In the genomic region with DNA sequence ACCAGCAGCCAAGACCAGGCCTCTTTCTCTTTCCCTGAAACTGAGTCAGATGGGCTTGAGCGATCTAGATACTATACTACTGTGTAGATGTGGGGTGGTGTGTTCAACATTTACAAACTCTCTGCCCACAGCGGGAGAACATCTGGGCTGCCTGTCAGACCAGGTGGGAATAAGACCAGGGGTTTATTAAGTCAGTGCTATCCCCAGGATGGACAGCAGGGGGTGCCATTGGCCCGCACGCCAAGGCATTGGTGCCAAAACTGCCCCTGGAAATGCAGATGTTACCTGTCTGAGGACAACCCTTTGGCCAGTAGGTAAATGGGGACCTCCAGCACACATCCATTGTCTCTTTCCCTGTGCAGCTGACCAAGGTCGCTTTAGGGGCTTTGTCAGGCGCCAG, we compare ENCODE assay signal across 10 mouse cellular contexts. TPM values are rescaled to one million over a fixed set of nuclear protein-coding genes. Genes with fewer than 3 reads are reported as not detected.
DNase-seq lines count a peak whose midpoint lies in the region; ATAC-seq lines count a peak whose summit lies in the region.
"Had no signal": no experiment of that assay in that cellular context is flagged by ENCODE, and none has a peak within 500 bp of the region (broad histone marks: within the 10 kb centered on the region; RNA-seq: fewer than 3 reads in every experiment).

No protein-coding gene starts in this region.

- H3K36me3 ChIP-seq in neural tube, embryonic 15.5 days, result no peaks in the 10 kb centered on the region
- H3K36me3 ChIP-seq in forebrain, embryonic 13.5 days (ENCODE audit: poor library complexity, severe bottlenecking), result no peaks in the 10 kb centered on the region
- no peaks in the 10 kb centered on the region for H3K36me3 ChIP-seq in intestine, embryonic 15.5 days
- H3K36me3 ChIP-seq in liver, embryonic 12.5 days, result no peaks in the 10 kb centered on the region
- no peaks in the 10 kb centered on the region for H3K36me3 ChIP-seq in neural tube, embryonic 13.5 days
- H3K36me3 ChIP-seq: midbrain, embryonic 12.5 days had no signal

- no peak overlapping the region for H3K27ac ChIP-seq in neural tube, embryonic 15.5 days (replicated peaks)
- no peak overlapping the region for H3K27ac ChIP-seq in forebrain, embryonic 13.5 days
- H3K27ac ChIP-seq in intestine, embryonic 15.5 days, result no peak overlapping the region
- no peak overlapping the region for H3K27ac ChIP-seq in liver, embryonic 12.5 days
- no peak overlapping the region for H3K27ac ChIP-seq in neural tube, embryonic 13.5 days (replicated peaks)
- H3K27ac ChIP-seq: midbrain, embryonic 12.5 days had no signal

- no peak for ATAC-seq in neural tube, embryonic 15.5 days (ENCODE audit: low FRiP score)
- peak; percentile 39 for ATAC-seq in forebrain, embryonic 13.5 days
- ATAC-seq in intestine, embryonic 15.5 days, result peak; percentile 36
- peak; percentile 21; the same call in 1 of the 2 replicates for ATAC-seq in liver, embryonic 12.5 days
- peak; percentile 45; the same call in 1 of the 2 replicates for ATAC-seq in neural tube, embryonic 13.5 days (ENCODE audit: low read depth)

- peak; percentile 77 for DNase-seq in neural tube, embryonic 10.5 days (ENCODE audit: extremely low spot score, low spot score)
- peak; percentile 66 for DNase-seq in adrenal gland, postnatal 25 days
- peak; percentile 80 for DNase-seq in thymus, postnatal 25 days

- no peak overlapping the region for H3K4me3 ChIP-seq in neural tube, embryonic 15.5 days (replicated peaks)
- H3K4me3 ChIP-seq in forebrain, embryonic 13.5 days, result no peak overlapping the region
- H3K4me3 ChIP-seq in intestine, embryonic 15.5 days (replicated peaks), result no peak overlapping the region
- H3K4me3 ChIP-seq in liver, embryonic 12.5 days, result no peak overlapping the region
- H3K4me3 ChIP-seq in neural tube, embryonic 13.5 days, result no peak overlapping the region
- H3K4me3 ChIP-seq: erythroblast, embryonic 14.5 days; midbrain, embryonic 12.5 days had no signal

- H3K4me1 ChIP-seq in neural tube, embryonic 15.5 days, result 0 out of 2 replicates have a peak, but pooled peaks cover 5% of the 10 kb centered on the region
- peaks cover 13% of the 10 kb centered on the region for H3K4me1 ChIP-seq in forebrain, embryonic 13.5 days
- no peaks in the 10 kb centered on the region for H3K4me1 ChIP-seq in intestine, embryonic 15.5 days (replicated peaks)
- H3K4me1 ChIP-seq in liver, embryonic 12.5 days, result no peaks in the 10 kb centered on the region
- H3K4me1 ChIP-seq in neural tube, embryonic 13.5 days (replicated peaks), result peaks cover 12% of the 10 kb centered on the region

- peaks cover 7% of the 10 kb centered on the region; the same call in 1 of the 2 replicates for H3K27me3 ChIP-seq in neural tube, embryonic 15.5 days (replicated peaks)
- H3K27me3 ChIP-seq in forebrain, embryonic 13.5 days, result no peaks in the 10 kb centered on the region
- H3K27me3 ChIP-seq in intestine, embryonic 15.5 days (replicated peaks), result no peaks in the 10 kb centered on the region
- H3K27me3 ChIP-seq in liver, embryonic 12.5 days (replicated peaks), result peaks cover 57% of the 10 kb centered on the region
- 0 out of 2 replicates have a peak, but pooled peaks cover 12% of the 10 kb centered on the region for H3K27me3 ChIP-seq in neural tube, embryonic 13.5 days
- H3K27me3 ChIP-seq: midbrain, embryonic 12.5 days had no signal

- WGBS in neural tube, embryonic 15.5 days, result 22% methylated on average over 6 of the region's 6 CpGs
- WGBS in forebrain, embryonic 13.5 days, result 15% methylated on average over 6 of the region's 6 CpGs
- 21% methylated on average over 6 of the region's 6 CpGs for WGBS in intestine, embryonic 15.5 days
- WGBS in liver, embryonic 12.5 days (ENCODE audit: insufficient replicate concordance), result 10% methylated on average over 6 of the region's 6 CpGs
- WGBS in neural tube, embryonic 13.5 days, result 14% methylated on average over 6 of the region's 6 CpGs

- H3K9ac ChIP-seq in neural tube, embryonic 15.5 days (replicated peaks), result no peak overlapping the region
- no peak overlapping the region for H3K9ac ChIP-seq in forebrain, embryonic 13.5 days
- H3K9ac ChIP-seq in intestine, embryonic 15.5 days, result no peak overlapping the region
- no peak overlapping the region for H3K9ac ChIP-seq in liver, embryonic 12.5 days
- no peak overlapping the region for H3K9ac ChIP-seq in neural tube, embryonic 13.5 days
- H3K9ac ChIP-seq: midbrain, embryonic 12.5 days had no signal

- H3K9me3 ChIP-seq in neural tube, embryonic 15.5 days (replicated peaks), result no peaks in the 10 kb centered on the region
- H3K9me3 ChIP-seq in forebrain, embryonic 13.5 days (replicated peaks), result no peaks in the 10 kb centered on the region
- no peaks in the 10 kb centered on the region for H3K9me3 ChIP-seq in intestine, embryonic 15.5 days
- H3K9me3 ChIP-seq in liver, embryonic 12.5 days (replicated peaks), result no peaks in the 10 kb centered on the region
- H3K9me3 ChIP-seq in neural tube, embryonic 13.5 days, result no peaks in the 10 kb centered on the region
- H3K9me3 ChIP-seq: midbrain, embryonic 12.5 days had no signal

- no peak overlapping the region for H3K4me2 ChIP-seq in neural tube, embryonic 15.5 days
- no peak overlapping the region for H3K4me2 ChIP-seq in forebrain, embryonic 13.5 days
- no peak overlapping the region for H3K4me2 ChIP-seq in intestine, embryonic 15.5 days (replicated peaks)
- no peak overlapping the region for H3K4me2 ChIP-seq in liver, embryonic 12.5 days
- no peak overlapping the region for H3K4me2 ChIP-seq in neural tube, embryonic 13.5 days
- H3K4me2 ChIP-seq: midbrain, embryonic 12.5 days had no signal

RNA-seq across cellular contexts. Expression of a gene that starts 19.1 kb away (rescaled TPM):
- polyA plus RNA-seq in neural tube, embryonic 15.5 days (2015; fragmentation: Nextera tagmentation; extraction: Ambion mirVana), result 0.28 and 1.3 TPM in 2 replicates
- 0.33 and 0.76 TPM in 2 replicates for total RNA-seq in adrenal gland, postnatal 25 days (2021)
- 0.19 TPM in 1 of 2 replicates, not detected in the other for polyA plus RNA-seq in forebrain, embryonic 13.5 days (2015; fragmentation: Nextera tagmentation; extraction: Ambion mirVana)
- polyA plus RNA-seq in intestine, embryonic 15.5 days (2015; fragmentation: Nextera tagmentation; extraction: Ambion mirVana), result 1.3 and 2.1 TPM in 2 replicates
- 0.90 and 0.91 TPM in 2 replicates for polyA plus RNA-seq in liver, embryonic 12.5 days (2016; fragmentation: Nextera tagmentation; extraction: Ambion mirVana)
- polyA plus RNA-seq in neural tube, embryonic 13.5 days (2015; fragmentation: Nextera tagmentation; extraction: Ambion mirVana), result 0.07 and 0.48 TPM in 2 replicates
- polyA plus RNA-seq: erythroblast, embryonic 14.5 days had no signal

RNA-seq across cellular contexts. Expression of a gene that starts 24.7 kb away (rescaled TPM):
- polyA plus RNA-seq in neural tube, embryonic 15.5 days (2015; fragmentation: Nextera tagmentation; extraction: Ambion mirVana), result 6.2 and 13.2 TPM in 2 replicates
- total RNA-seq in adrenal gland, postnatal 25 days (2021), result 7.7 and 8.8 TPM in 2 replicates
- 5.6 TPM in 2 replicates for polyA plus RNA-seq in forebrain, embryonic 13.5 days (2015; fragmentation: Nextera tagmentation; extraction: Ambion mirVana)
- polyA plus RNA-seq in intestine, embryonic 15.5 days (2015; fragmentation: Nextera tagmentation; extraction: Ambion mirVana), result 20.1 and 20.7 TPM in 2 replicates
- 9.1 and 10.0 TPM in 2 replicates for polyA plus RNA-seq in liver, embryonic 12.5 days (2016; fragmentation: Nextera tagmentation; extraction: Ambion mirVana)
- polyA plus RNA-seq in neural tube, embryonic 13.5 days (2015; fragmentation: Nextera tagmentation; extraction: Ambion mirVana), result 8.1 and 10.1 TPM in 2 replicates

RNA-seq across cellular contexts. Expression of a gene that starts 32.0 kb away (rescaled TPM):
- polyA plus RNA-seq in neural tube, embryonic 15.5 days (2015; fragmentation: Nextera tagmentation; extraction: Ambion mirVana), result 80.9 and 96.9 TPM in 2 replicates
- total RNA-seq in adrenal gland, postnatal 25 days (2021), result 11.7 and 20.7 TPM in 2 replicates
- 156 and 178 TPM in 2 replicates for polyA plus RNA-seq in forebrain, embryonic 13.5 days (2015; fragmentation: Nextera tagmentation; extraction: Ambion mirVana)
- polyA plus RNA-seq in intestine, embryonic 15.5 days (2015; fragmentation: Nextera tagmentation; extraction: Ambion mirVana), result 22.4 and 23.8 TPM in 2 replicates
- 78.5 and 80.9 TPM in 2 replicates for polyA plus RNA-seq in liver, embryonic 12.5 days (2016; fragmentation: Nextera tagmentation; extraction: Ambion mirVana)
- polyA plus RNA-seq in neural tube, embryonic 13.5 days (2015; fragmentation: Nextera tagmentation; extraction: Ambion mirVana), result 160 and 168 TPM in 2 replicates
